Comparison of ENCODE assay signal across 8 mouse cellular contexts in genomic region chr11:105362946-105363597, GRCm38 (mm10).
DNase-seq lines count a peak whose midpoint lies in the region; ATAC-seq lines count a peak whose summit lies in the region.

No protein-coding gene starts in this region.

- peak overlapping the region; percentile 85 for H3K27ac ChIP-seq in forebrain, embryonic 10.5 days
- peak overlapping the region; percentile 19 to 70; a peak in 3 of 4 replicates for H3K27ac ChIP-seq in heart, embryonic 14.5 days (replicated peaks in 1 of 2; ENCODE audit: control insufficient read depth in 1 of 2, insufficient read depth in 1 of 2, low read depth in 2 of 2, low read length in 2 of 2)
- no peak overlapping the region for H3K27ac ChIP-seq in liver, embryonic 12.5 days
- H3K27ac ChIP-seq in stomach, embryonic 15.5 days: no peak overlapping the region

- H3K9ac ChIP-seq in heart, embryonic 14.5 days (ENCODE audit: low read length): peak overlapping the region; percentile 80
- peak overlapping the region; percentile 60 for H3K9ac ChIP-seq in liver, embryonic 12.5 days
- H3K9ac ChIP-seq in stomach, embryonic 15.5 days: peak overlapping the region; percentile 9; the same call in 1 of the 2 replicates

- no peaks in the 10 kb centered on the region for H3K9me3 ChIP-seq in forebrain, embryonic 10.5 days
- H3K9me3 ChIP-seq in heart, embryonic 14.5 days (ENCODE audit: control insufficient read depth, low read length): no peaks in the 10 kb centered on the region
- no peaks in the 10 kb centered on the region for H3K9me3 ChIP-seq in liver, embryonic 12.5 days (replicated peaks)
- no peaks in the 10 kb centered on the region for H3K9me3 ChIP-seq in stomach, embryonic 15.5 days

- WGBS in forebrain, embryonic 10.5 days: under 1% methylated on average over 40 of the region's 40 CpGs
- WGBS in heart, embryonic 14.5 days: under 1% methylated on average over 40 of the region's 40 CpGs
- 3% methylated on average over 40 of the region's 40 CpGs for WGBS in liver, embryonic 12.5 days (ENCODE audit: insufficient replicate concordance)
- 2% methylated on average over 40 of the region's 40 CpGs for whole genome bisulfite sequencing in stomach, embryonic 15.5 days

- no peaks in the 10 kb centered on the region for H3K36me3 ChIP-seq in forebrain, embryonic 10.5 days (replicated peaks)
- no peaks in the 10 kb centered on the region for H3K36me3 ChIP-seq in heart, embryonic 14.5 days (ENCODE audit: control insufficient read depth, insufficient read depth, low read length)
- no peaks in the 10 kb centered on the region for H3K36me3 ChIP-seq in liver, embryonic 12.5 days
- H3K36me3 ChIP-seq in stomach, embryonic 15.5 days: no peaks in the 10 kb centered on the region

- peak; percentile 47 for DNase-seq in c-Kit-positive CD71-negative TER-119-negative erythroid progenitor cells, embryonic 14.5 days (ENCODE audit: low read depth)
- DNase-seq in forebrain, embryonic 10.5 days (ENCODE audit: extremely low spot score, low spot score): peak; percentile 83
- peak; percentile 88 for DNase-seq in kidney, postnatal 14 days
- peak; percentile 80 for DNase-seq in naive thymus-derived CD4-positive, alpha-beta T cell, adult 2 months (ENCODE audit: low read depth)

- peak overlapping the region; percentile 88 for H3K4me2 ChIP-seq in heart, embryonic 14.5 days (ENCODE audit: low read length)
- H3K4me2 ChIP-seq in liver, embryonic 12.5 days: peak overlapping the region; percentile 91
- H3K4me2 ChIP-seq in stomach, embryonic 15.5 days: peak overlapping the region; percentile 95

- peaks cover 43% of the 10 kb centered on the region for H3K27me3 ChIP-seq in forebrain, embryonic 10.5 days (ENCODE audit: poor library complexity, severe bottlenecking)
- H3K27me3 ChIP-seq in heart, embryonic 14.5 days (ENCODE audit: control insufficient read depth, insufficient read depth, low read length): no peaks in the 10 kb centered on the region
- peaks cover 52% of the 10 kb centered on the region for H3K27me3 ChIP-seq in liver, embryonic 12.5 days (replicated peaks)
- H3K27me3 ChIP-seq in stomach, embryonic 15.5 days (replicated peaks): 0 out of 2 replicates have a peak, but pooled peaks cover 3% of the 10 kb centered on the region

- H3K4me3 ChIP-seq in forebrain, embryonic 10.5 days: peak overlapping the region; percentile 67
- H3K4me3 ChIP-seq in heart, embryonic 14.5 days (ENCODE audit: control insufficient read depth in 1 of 2, insufficient read depth in 1 of 2, low read depth in 1 of 2, low read length in 2 of 2): peak overlapping the region; percentile 62 to 65
- H3K4me3 ChIP-seq in liver, embryonic 12.5 days: peak overlapping the region; percentile 60
- H3K4me3 ChIP-seq in stomach, embryonic 15.5 days (replicated peaks): peak overlapping the region; percentile 54

- peak; percentile 57 for ATAC-seq in CD4-positive, CD25-positive, alpha-beta regulatory T cell, adult 4 months
- ATAC-seq in heart, embryonic 14.5 days (ENCODE audit: insufficient number of reproducible peaks, insufficient read depth, low FRiP score, low read depth): peak; percentile 68; the same call in 1 of the 2 replicates
- peak; percentile 16; the same call in 1 of the 2 replicates for ATAC-seq in liver, embryonic 12.5 days
- peak; percentile 69 for ATAC-seq in stomach, embryonic 15.5 days (ENCODE audit: insufficient read depth, low FRiP score, low read depth)

- peaks cover 47% of the 10 kb centered on the region for H3K4me1 ChIP-seq in forebrain, embryonic 10.5 days
- H3K4me1 ChIP-seq in heart, embryonic 14.5 days (ENCODE audit: control insufficient read depth in 2 of 2, insufficient read depth in 2 of 2, low read length in 2 of 2): peaks cover 36 to 45% of the 10 kb centered on the region in 2 experiments
- H3K4me1 ChIP-seq in liver, embryonic 12.5 days: peaks cover 59% of the 10 kb centered on the region
- H3K4me1 ChIP-seq in stomach, embryonic 15.5 days: peaks cover 23% of the 10 kb centered on the region

Comparison
In these comparisons a context has a peak if more than half of its experiments do, and no peak if none do; other contexts are left out.
1. ATAC-seq: peak in every context shown above with its lines; median percentile 69 in stomach, embryonic 15.5 days; 68 in heart, embryonic 14.5 days; 57 in CD4-positive, CD25-positive, alpha-beta regulatory T cell, adult 4 months; 16 in liver, embryonic 12.5 days.
2. H3K27ac ChIP-seq: peak in forebrain, embryonic 10.5 days (single experiment) and heart, embryonic 14.5 days (2 of 2); none in liver, embryonic 12.5 days (single experiment) and stomach, embryonic 15.5 days (single experiment).
3. H3K9ac ChIP-seq: peak in every context shown above with its lines; median percentile 80 in heart, embryonic 14.5 days; 60 in liver, embryonic 12.5 days; 9 in stomach, embryonic 15.5 days.
4. Peak in every context shown above with its lines, with median percentiles within 50 percentile points of each other: DNase-seq, H3K4me3 ChIP-seq and H3K4me2 ChIP-seq.